Mouse (Mus musculus): Measurements from ENCODE around the gene Stxbp6. TPM values are rescaled to one million over a fixed set of nuclear protein-coding genes. Genes with fewer than 3 reads are reported as not detected.

Gene Stxbp6
- polyA plus RNA-seq, 1 experiment, result 3.7 TPM

DNA sequence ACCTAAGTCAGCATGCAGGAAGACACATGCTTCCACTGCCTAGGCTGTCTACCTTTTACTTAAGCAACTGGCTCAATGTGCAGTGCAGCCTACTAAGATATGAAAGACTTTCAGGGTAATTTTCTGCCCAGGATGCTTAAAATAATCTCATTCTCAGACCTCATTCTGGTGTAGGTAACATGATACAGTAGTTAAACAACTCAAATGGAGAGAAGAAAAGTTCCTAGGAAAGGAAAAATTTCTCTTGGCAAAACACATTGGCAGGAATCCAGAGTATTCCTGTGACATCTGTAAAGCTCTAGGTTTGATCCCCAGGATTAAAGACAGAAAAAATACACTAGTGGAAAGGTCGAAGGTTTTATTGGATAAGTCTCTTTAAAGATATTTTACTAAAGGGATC is 107.1 kb downstream of the Stxbp6 start:
- H3K4me1 ChIP-seq (replicated peaks; ENCODE audit: control insufficient read depth, insufficient read depth, low read length), result no peaks in the 10 kb centered on the region
- TF ChIP-seq CTCF (IDR thresholded peaks at IDR 0.05; ENCODE audit: borderline replicate concordance, control insufficient read depth, extremely low read depth, insufficient read depth, low read length, poor library complexity) (no peak), POLR2A (IDR thresholded peaks at IDR 0.05; ENCODE audit: control insufficient read depth, extremely low read depth, insufficient read depth, low read length, poor library complexity) (no peak)
- no peaks in the 10 kb centered on the region for H3K27me3 ChIP-seq (ENCODE audit: control insufficient read depth, insufficient read depth, low read length)
- no peak overlapping the region for H3K4me3 ChIP-seq (ENCODE audit: control insufficient read depth, insufficient read depth, low read length)
- 89% methylated on average over 1 of the region's 1 CpGs for WGBS
- no peaks in the 10 kb centered on the region for H3K36me3 ChIP-seq (ENCODE audit: control insufficient read depth, insufficient read depth, low read length)
- no peak overlapping the region for H3K27ac ChIP-seq (ENCODE audit: control insufficient read depth, insufficient read depth, low read length)
- no peak for DNase-seq

DNA sequence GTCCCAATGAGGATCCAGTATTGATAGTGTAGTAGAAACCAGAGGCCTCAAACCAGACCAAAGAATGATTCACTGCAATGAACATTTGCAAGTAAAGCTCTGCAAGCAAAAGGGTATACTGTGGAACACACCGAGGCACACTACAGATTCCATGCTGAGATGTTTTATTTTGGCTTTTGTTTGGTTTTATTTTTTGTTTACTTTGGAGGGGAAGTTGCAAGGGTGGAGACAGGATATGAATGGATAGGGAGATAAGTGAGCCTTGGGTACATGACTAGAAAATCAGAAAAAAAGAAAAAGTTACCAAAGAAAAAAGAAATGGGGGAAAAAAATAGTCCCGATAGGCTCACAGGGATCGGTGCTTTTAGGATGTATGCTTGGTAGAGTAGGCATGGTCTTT is 117.0 kb downstream of the Stxbp6 start:
- H3K4me3 ChIP-seq (ENCODE audit: control insufficient read depth, insufficient read depth, low read length), result no peak overlapping the region
- no peak for DNase-seq
- no peaks in the 10 kb centered on the region for H3K27me3 ChIP-seq (ENCODE audit: control insufficient read depth, insufficient read depth, low read length)
- H3K36me3 ChIP-seq (ENCODE audit: control insufficient read depth, insufficient read depth, low read length), result no peaks in the 10 kb centered on the region
- H3K27ac ChIP-seq (ENCODE audit: control insufficient read depth, insufficient read depth, low read length), result no peak overlapping the region
- 95% methylated on average over 3 of the region's 3 CpGs for WGBS
- TF ChIP-seq CTCF (IDR thresholded peaks at IDR 0.05; ENCODE audit: borderline replicate concordance, control insufficient read depth, extremely low read depth, insufficient read depth, low read length, poor library complexity) (no peak), POLR2A (IDR thresholded peaks at IDR 0.05; ENCODE audit: control insufficient read depth, extremely low read depth, insufficient read depth, low read length, poor library complexity) (no peak)
- H3K4me1 ChIP-seq (replicated peaks; ENCODE audit: control insufficient read depth, insufficient read depth, low read length), result no peaks in the 10 kb centered on the region

DNA sequence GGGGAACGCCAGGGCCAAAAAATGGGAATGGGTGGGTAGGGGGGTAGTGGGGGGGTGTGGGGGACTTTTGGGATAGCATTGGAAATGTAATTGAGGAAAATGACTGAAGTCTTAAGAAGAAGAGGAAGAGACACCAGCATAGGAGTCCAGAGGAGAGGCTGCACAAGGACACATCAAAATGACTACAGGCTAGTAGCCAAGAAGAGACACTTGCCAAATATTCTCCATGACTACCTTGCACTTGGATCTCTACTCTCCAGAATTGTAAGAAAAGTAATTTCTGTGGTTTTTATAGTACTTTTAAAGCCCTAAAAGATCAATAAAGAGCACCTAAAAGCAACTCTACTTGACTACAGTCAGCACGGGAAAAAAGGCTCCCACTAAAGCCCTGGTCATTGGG is 121.4 kb downstream of the Stxbp6 start:
- no peak for DNase-seq
- 97% methylated on average over 2 of the region's 2 CpGs for WGBS
- H3K4me3 ChIP-seq (ENCODE audit: control insufficient read depth, insufficient read depth, low read length), result no peak overlapping the region
- TF ChIP-seq CTCF (IDR thresholded peaks at IDR 0.05; ENCODE audit: borderline replicate concordance, control insufficient read depth, extremely low read depth, insufficient read depth, low read length, poor library complexity) (no peak), POLR2A (IDR thresholded peaks at IDR 0.05; ENCODE audit: control insufficient read depth, extremely low read depth, insufficient read depth, low read length, poor library complexity) (no peak)
- no peak overlapping the region for H3K27ac ChIP-seq (ENCODE audit: control insufficient read depth, insufficient read depth, low read length)
- H3K36me3 ChIP-seq (ENCODE audit: control insufficient read depth, insufficient read depth, low read length), result no peaks in the 10 kb centered on the region
- no peaks in the 10 kb centered on the region for H3K27me3 ChIP-seq (ENCODE audit: control insufficient read depth, insufficient read depth, low read length)
- H3K4me1 ChIP-seq (replicated peaks; ENCODE audit: control insufficient read depth, insufficient read depth, low read length), result no peaks in the 10 kb centered on the region

DNA sequence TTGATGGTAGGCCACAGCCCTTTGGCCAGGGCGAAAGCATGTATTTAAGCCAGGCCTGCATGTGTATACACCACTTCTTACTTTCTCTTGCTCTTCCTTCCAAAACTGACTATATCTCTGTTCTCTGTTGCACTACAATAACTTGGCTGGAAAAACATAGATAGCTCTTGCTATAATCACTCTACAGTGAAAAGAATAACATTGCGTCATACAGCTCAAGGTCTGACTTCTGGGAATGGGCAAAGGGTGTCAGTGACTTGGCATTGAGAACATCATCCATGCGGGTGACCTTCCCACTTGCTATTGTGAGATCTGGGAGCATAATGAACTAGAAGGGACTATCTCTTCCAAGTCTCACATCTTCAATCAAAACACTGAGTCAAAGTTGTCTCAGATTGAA is 122.4 kb downstream of the Stxbp6 start:
- 96% methylated on average over 3 of the region's 3 CpGs for WGBS

DNA sequence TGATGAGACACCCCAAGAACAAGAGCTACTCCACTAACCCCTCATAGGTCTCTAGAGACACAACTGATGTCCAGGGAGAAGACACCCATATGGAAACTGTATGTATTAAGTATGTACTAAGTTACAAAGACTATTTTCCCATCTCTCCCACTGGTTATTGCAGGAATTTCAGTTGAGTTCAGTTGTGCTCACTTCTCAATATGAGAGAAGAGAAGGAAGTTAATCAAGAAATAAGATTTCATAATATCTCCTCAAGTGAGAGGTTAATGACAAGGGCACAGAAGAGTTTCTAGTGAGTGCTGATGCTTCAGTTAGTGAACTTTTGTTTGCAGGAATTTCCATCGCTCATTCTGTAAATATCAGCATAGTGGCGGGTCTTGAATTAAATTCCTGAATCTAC is 124.0 kb downstream of the Stxbp6 start:
- Histone ChIP-seq H3K27ac (ENCODE audit: control insufficient read depth, insufficient read depth, low read length) (no peak overlapping the region), H3K4me1 (replicated peaks; ENCODE audit: control insufficient read depth, insufficient read depth, low read length) (no peaks in the 10 kb centered on the region), H3K27me3 (ENCODE audit: control insufficient read depth, insufficient read depth, low read length) (no peaks in the 10 kb centered on the region), H3K36me3 (ENCODE audit: control insufficient read depth, insufficient read depth, low read length) (no peaks in the 10 kb centered on the region), H3K4me3 (ENCODE audit: control insufficient read depth, insufficient read depth, low read length) (no peak overlapping the region)
- TF ChIP-seq POLR2A (IDR thresholded peaks at IDR 0.05; ENCODE audit: control insufficient read depth, extremely low read depth, insufficient read depth, low read length, poor library complexity) (no peak), CTCF (IDR thresholded peaks at IDR 0.05; ENCODE audit: borderline replicate concordance, control insufficient read depth, extremely low read depth, insufficient read depth, low read length, poor library complexity) (no peak)
- 96% methylated on average over 2 of the region's 2 CpGs for WGBS
- DNase-seq, result no peak

More for the DNA sequence above, 122.4 kb downstream of the Stxbp6 start:
- no peak for DNase-seq
- Histone ChIP-seq H3K4me1 (replicated peaks; ENCODE audit: control insufficient read depth, insufficient read depth, low read length) (no peaks in the 10 kb centered on the region), H3K36me3 (ENCODE audit: control insufficient read depth, insufficient read depth, low read length) (no peaks in the 10 kb centered on the region), H3K27ac (ENCODE audit: control insufficient read depth, insufficient read depth, low read length) (no peak overlapping the region), H3K4me3 (ENCODE audit: control insufficient read depth, insufficient read depth, low read length) (no peak overlapping the region), H3K27me3 (ENCODE audit: control insufficient read depth, insufficient read depth, low read length) (no peaks in the 10 kb centered on the region)
- TF ChIP-seq CTCF (IDR thresholded peaks at IDR 0.05; ENCODE audit: borderline replicate concordance, control insufficient read depth, extremely low read depth, insufficient read depth, low read length, poor library complexity) (no peak), POLR2A (IDR thresholded peaks at IDR 0.05; ENCODE audit: control insufficient read depth, extremely low read depth, insufficient read depth, low read length, poor library complexity) (no peak)

DNA sequence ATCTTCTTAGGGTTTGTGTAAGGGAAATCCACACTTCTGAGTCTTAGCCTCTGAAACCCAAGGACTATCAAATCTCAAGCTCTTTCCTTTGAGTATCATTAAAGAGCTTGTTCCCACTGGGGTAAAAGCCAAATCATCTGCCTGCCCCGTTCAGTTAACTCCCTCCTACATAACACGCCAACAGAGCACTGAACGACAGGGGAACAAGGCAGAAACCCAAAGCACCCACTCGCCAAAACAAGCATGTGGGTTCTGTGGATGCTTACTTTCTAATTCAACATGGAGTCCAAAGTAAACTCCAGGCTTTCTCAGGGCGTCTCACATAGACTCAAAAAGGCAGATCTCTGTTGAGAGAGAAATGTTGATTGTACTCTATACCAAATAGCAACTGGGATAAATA is 126.7 kb downstream of the Stxbp6 start:
- Histone ChIP-seq H3K27ac (ENCODE audit: control insufficient read depth, insufficient read depth, low read length) (no peak overlapping the region), H3K4me1 (replicated peaks; ENCODE audit: control insufficient read depth, insufficient read depth, low read length) (no peaks in the 10 kb centered on the region), H3K36me3 (ENCODE audit: control insufficient read depth, insufficient read depth, low read length) (no peaks in the 10 kb centered on the region), H3K4me3 (ENCODE audit: control insufficient read depth, insufficient read depth, low read length) (no peak overlapping the region), H3K27me3 (ENCODE audit: control insufficient read depth, insufficient read depth, low read length) (no peaks in the 10 kb centered on the region)
- no peak for TF ChIP-seq CTCF (IDR thresholded peaks at IDR 0.05; ENCODE audit: borderline replicate concordance, control insufficient read depth, extremely low read depth, insufficient read depth, low read length, poor library complexity)
- DNase-seq, result no peak
- 88% methylated on average over 5 of the region's 5 CpGs for WGBS

DNA sequence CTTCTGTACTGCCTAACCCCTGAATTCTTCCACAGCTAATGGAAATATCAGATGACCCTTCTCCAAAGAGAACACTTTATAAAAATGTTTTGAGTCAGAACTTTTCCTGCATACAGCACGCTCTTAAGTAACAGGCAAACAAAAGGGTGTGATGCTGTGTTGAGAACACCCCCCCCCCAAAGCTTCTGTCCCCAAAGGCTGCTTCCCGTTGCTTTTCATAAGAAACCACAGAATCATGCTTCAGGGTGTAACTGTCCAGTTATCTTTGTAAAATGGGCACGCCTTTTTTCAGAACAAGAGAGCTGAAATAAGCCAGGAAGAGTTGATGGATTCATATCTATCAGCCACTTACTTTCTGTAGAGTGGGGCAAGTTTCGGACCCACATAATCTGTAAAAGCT is 134.2 kb downstream of the Stxbp6 start:
- Histone ChIP-seq H3K27me3 (ENCODE audit: control insufficient read depth, insufficient read depth, low read length) (no peaks in the 10 kb centered on the region), H3K36me3 (ENCODE audit: control insufficient read depth, insufficient read depth, low read length) (no peaks in the 10 kb centered on the region), H3K4me1 (replicated peaks; ENCODE audit: control insufficient read depth, insufficient read depth, low read length) (no peaks in the 10 kb centered on the region), H3K4me3 (ENCODE audit: control insufficient read depth, insufficient read depth, low read length) (no peak overlapping the region), H3K27ac (ENCODE audit: control insufficient read depth, insufficient read depth, low read length) (no peak overlapping the region)
- 78% methylated on average over 4 of the region's 4 CpGs for WGBS
- no peak for DNase-seq
- TF ChIP-seq CTCF (IDR thresholded peaks at IDR 0.05; ENCODE audit: borderline replicate concordance, control insufficient read depth, extremely low read depth, insufficient read depth, low read length, poor library complexity), result no peak
- no peak for TF ChIP-seq POLR2A (IDR thresholded peaks at IDR 0.05; ENCODE audit: control insufficient read depth, extremely low read depth, insufficient read depth, low read length, poor library complexity)

Data from thymus, adult 2 months (tissue).